Mouse (Mus musculus) heart, embryonic 16.5 days (tissue): Measurements from ENCODE around the gene Ngly1. TPM values are rescaled to one million over a fixed set of nuclear protein-coding genes. Genes with fewer than 3 reads are reported as not detected.

ENCODE experiments used
- ATAC-seq: fragments of 200-750 bp; cut with Nextera tagmentation; replicated peaks from 2 replicates; pipeline ENCODE4 v1.8.0; 2017; ENCODE audit warnings: moderate number of reproducible peaks; ENCODE audit not compliant: insufficient read depth, low FRiP score; ENCODE audit errors: extremely low read depth
- H3K27ac ChIP-seq: fragments of 300-500 bp; sonication (generic); 2 replicates; pipeline ENCODE4 v1.5.1; 2014; ENCODE audit warnings: mild to moderate bottlenecking, low read length, control low read depth, moderate library complexity
- H3K27me3 ChIP-seq: fragments of 300-500 bp; sonication (generic); 2 replicates; pipeline ENCODE4 v1.6.1; 2014; ENCODE audit warnings: low read length, mixed read lengths; ENCODE audit not compliant: control insufficient read depth, insufficient read depth
- H3K36me3 ChIP-seq: fragments of 300-500 bp; sonication (generic); 2 replicates; pipeline ENCODE4 v1.6.1; 2014; ENCODE audit not compliant: control insufficient read depth, insufficient read depth
- H3K4me1 ChIP-seq: fragments of 300-500 bp; sonication (generic); 2 replicates; pipeline ENCODE4 v1.6.1; 2014; ENCODE audit warnings: low read length, mixed read lengths; ENCODE audit not compliant: control insufficient read depth, insufficient read depth
- H3K4me2 ChIP-seq: fragments of 300-500 bp; sonication (generic); 2 replicates; pipeline ENCODE4 v1.6.1; 2014; ENCODE audit warnings: low read depth, mild to moderate bottlenecking, control low read depth, low read length
- H3K4me3 ChIP-seq: fragments of 300-500 bp; sonication (generic); 2 replicates; pipeline ENCODE4 v1.5.1; 2014; ENCODE audit warnings: mild to moderate bottlenecking, control low read depth, low read length
- H3K9ac ChIP-seq: fragments of 300-500 bp; sonication (generic); 2 replicates; pipeline ENCODE4 v1.6.1; 2014; ENCODE audit warnings: low read length, control low read depth
- H3K9me3 ChIP-seq: fragments of 300-500 bp; sonication (generic); replicated peaks from 2 replicates; pipeline ENCODE4 v1.6.1; 2016; ENCODE audit warnings: low read length; ENCODE audit not compliant: control insufficient read depth
- WGBS: fragments of 180-500 bp; shearing (Covaris S2); extraction: QIAGEN DNeasy Blood & Tissue Kit; methylation state at CpG from one replicate; pipeline ENCODE4 v1.1.7; 2014; 5-methylcytosine and 5-hydroxymethylcytosine counted together
- polyA plus RNA-seq: library from polyadenylated mRNA; unstranded; fragments of >200 nt; fragmentation: Nextera tagmentation; extraction: Ambion mirVana; gene quantifications from 2 replicates; pipeline ENCODE4 v1.2.1, GENCODE M21; 2015

Ngly1 gene
- polyA plus RNA-seq, 1 experiment from 2014 or later, result 32.7 TPM

DNA sequence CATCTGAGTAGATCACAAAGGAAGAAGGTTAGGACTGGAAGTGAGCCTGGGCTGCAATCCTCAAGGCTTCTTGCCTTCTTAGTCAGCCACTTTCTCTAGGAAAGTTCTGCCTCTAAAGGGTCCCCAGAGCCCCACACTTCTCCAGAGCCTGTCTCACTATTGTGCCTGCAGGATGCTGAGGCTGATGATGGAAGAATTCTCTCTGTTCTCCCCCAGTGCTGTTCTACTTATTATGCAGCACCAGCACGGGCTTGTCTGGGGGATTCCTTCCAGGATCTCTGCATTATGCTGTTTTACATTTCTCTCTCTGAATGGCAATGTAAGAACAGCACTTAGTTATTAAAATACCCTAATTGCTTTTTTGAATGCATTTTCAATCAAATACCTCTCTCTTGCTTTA, 15.6 kb upstream of the Ngly1 start:
- Histone ChIP-seq H3K4me1 (no peaks in the 10 kb centered on the region), H3K4me3 (no peak overlapping the region), H3K9ac (no peak overlapping the region), H3K36me3 (no peaks in the 10 kb centered on the region), H3K27me3 (no peaks in the 10 kb centered on the region), H3K27ac (no peak overlapping the region), H3K9me3 (peaks cover 4% of the 10 kb centered on the region; the same call in 1 of the 2 replicates), H3K4me2 (no peak overlapping the region)
- no peak for ATAC-seq
- WGBS, result 29% methylated on average over 1 of the region's 1 CpGs

DNA sequence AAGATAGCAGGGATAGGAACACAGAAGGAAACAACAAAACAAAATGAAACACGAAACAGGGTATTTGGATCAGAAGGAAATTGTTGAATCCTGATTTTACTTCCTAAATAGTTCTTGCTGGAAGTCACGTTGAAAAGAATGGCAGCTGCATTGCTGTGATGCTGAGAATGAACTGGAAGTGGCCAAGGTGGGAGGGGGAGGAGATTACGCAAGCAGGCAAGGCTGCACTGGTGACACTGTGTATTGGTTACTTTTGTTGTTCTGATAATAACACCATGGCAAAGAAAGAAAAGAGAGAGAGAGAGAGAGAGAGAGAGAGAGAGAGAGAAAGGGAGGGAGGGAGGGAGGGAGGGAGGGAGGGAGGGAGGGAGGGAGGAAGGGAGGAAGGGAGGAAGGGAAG, 12.6 kb upstream of the Ngly1 start:
- WGBS, result 67% methylated on average over 3 of the region's 3 CpGs
- Histone ChIP-seq H3K27ac (no peak overlapping the region), H3K36me3 (0 out of 2 replicates have a peak, but pooled peaks cover 3% of the 10 kb centered on the region), H3K4me2 (no peak overlapping the region), H3K9me3 (peaks cover 4% of the 10 kb centered on the region; the same call in 1 of the 2 replicates), H3K9ac (no peak overlapping the region), H3K4me3 (no peak overlapping the region), H3K27me3 (no peaks in the 10 kb centered on the region), H3K4me1 (no peaks in the 10 kb centered on the region)
- ATAC-seq, result no peak

GRCm38 (mm10) chr14:16242193-16242815, 6.8 kb upstream of the Ngly1 start:
- Histone ChIP-seq H3K4me2 (peak overlapping the region; percentile 76), H3K27ac (no peak overlapping the region; the same call in 1 of the 2 replicates), H3K36me3 (0 out of 2 replicates have a peak, but pooled peaks cover 3% of the 10 kb centered on the region), H3K4me3 (peak overlapping the region; percentile 77), H3K27me3 (no peaks in the 10 kb centered on the region), H3K4me1 (peaks cover 10% of the 10 kb centered on the region), H3K9me3 (peaks cover 2% of the 10 kb centered on the region; the same call in 1 of the 2 replicates), H3K9ac (peak overlapping the region; percentile 87)
- 94% methylated on average over 10 of the region's 10 CpGs for WGBS
- ATAC-seq, result no peak

DNA sequence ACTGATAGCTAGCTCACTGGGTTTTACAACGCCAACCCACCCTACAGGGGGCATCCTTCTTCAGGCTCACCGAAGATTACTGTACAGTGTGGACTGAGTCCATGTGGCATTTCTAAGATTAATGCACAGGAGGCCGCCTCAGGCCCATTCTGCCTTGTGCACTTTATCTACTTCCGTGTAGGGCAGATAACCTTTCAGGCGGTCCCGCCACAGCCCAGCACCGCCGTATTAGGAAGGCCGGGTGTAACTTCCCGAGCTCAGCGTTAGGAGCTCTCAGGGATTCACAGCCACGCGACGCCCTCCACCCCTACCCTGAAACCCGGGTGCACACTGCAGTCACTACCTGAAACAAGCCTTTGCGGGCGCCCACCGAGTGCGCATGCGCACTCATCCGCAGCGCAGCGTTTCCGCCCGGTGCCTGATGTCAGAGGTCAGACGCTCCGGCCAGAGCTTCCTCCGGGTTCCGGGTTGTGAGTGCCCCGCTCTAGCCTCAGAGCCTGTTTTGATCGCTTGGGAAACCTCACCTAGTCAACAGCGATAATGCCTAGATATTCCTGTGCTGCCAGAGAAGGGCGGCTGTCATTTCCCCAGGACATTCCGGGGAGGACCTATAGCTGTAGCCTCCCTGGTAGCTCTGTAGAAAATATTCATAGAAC, 6.0 kb upstream of the Ngly1 start:
- WGBS, result under 1% methylated on average over 34 of the region's 34 CpGs
- Histone ChIP-seq H3K9ac (peak overlapping the region; percentile 87), H3K4me3 (peak overlapping the region; percentile 77), H3K4me2 (peak overlapping the region; percentile 76), H3K27ac (peak overlapping the region; percentile 83), H3K9me3 (no peaks in the 10 kb centered on the region), H3K4me1 (peaks cover 10% of the 10 kb centered on the region), H3K36me3 (0 out of 2 replicates have a peak, but pooled peaks cover 3% of the 10 kb centered on the region), H3K27me3 (no peaks in the 10 kb centered on the region)
- peak; percentile 91 for ATAC-seq

DNA sequence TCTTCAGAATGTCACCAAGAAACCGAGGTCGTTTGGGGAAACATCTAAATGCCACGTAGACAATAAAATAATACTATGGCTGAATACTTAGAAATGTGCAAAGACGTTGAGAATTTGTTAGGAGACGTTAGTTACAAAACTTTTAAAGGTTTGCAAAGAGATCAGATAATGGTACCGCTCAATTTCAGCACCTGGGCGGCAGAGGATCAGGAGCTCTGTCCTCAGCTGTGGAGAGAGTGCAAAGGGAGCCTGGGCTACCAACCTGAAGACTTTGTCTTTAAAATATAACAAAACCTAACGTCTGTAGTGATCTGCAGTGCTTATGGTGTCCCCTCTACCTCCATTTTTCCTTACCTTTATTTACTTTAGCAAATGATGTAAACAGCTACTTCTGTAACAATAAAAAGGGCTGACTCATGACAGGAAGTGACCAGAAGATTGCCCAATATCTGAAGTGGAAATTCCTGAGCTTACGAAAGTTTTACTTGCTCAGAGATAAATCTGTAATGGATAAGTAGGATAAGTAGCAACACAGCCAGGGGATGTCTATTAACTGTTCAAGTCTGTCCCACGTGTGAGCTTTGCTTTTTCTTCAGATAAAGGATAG, 5.4 kb upstream of the Ngly1 start:
- 8% methylated on average over 10 of the region's 10 CpGs for WGBS
- Histone ChIP-seq H3K4me3 (peak overlapping the region; percentile 77), H3K4me2 (peak overlapping the region; percentile 76), H3K27ac (peak overlapping the region; percentile 83), H3K9me3 (no peaks in the 10 kb centered on the region), H3K9ac (peak overlapping the region; percentile 87), H3K36me3 (0 out of 2 replicates have a peak, but pooled peaks cover 3% of the 10 kb centered on the region), H3K27me3 (no peaks in the 10 kb centered on the region), H3K4me1 (peaks cover 13% of the 10 kb centered on the region)
- ATAC-seq, result no peak

GRCm38 (mm10) chr14:16244370-16244769, 4.7 kb upstream of the Ngly1 start:
- Histone ChIP-seq H3K4me1 (peaks cover 13% of the 10 kb centered on the region), H3K9me3 (no peaks in the 10 kb centered on the region), H3K27ac (no peak overlapping the region), H3K27me3 (no peaks in the 10 kb centered on the region), H3K4me2 (peak overlapping the region; percentile 76; the same call in 1 of the 2 replicates), H3K9ac (0 out of 2 replicates have a peak overlapping the region, but pooled peaks have one; percentile 28), H3K4me3 (no peak overlapping the region), H3K36me3 (0 out of 2 replicates have a peak, but pooled peaks cover 3% of the 10 kb centered on the region)
- 72% methylated on average over 2 of the region's 2 CpGs for WGBS
- ATAC-seq, result no peak

DNA sequence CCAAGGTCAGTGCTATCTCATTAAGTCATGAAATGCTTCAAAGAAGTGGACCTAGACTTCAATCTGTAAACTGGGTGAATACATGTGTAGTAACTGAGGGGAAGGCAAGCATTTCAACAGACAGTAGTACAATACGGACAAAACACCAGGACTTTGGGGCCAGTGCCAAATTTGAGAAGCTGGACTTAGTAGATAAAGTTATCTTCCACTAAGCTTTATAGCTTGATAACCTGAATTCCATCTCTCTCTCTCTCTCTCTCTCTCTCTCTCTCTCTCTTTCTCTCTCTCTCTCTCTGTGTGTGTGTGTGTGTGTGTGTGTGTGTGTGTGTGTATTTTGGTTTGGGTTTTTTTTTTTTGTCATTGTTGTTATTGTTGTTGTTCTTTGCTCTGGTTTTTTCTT, 4.0 kb upstream of the Ngly1 start:
- Histone ChIP-seq H3K27me3 (no peaks in the 10 kb centered on the region), H3K4me1 (peaks cover 17% of the 10 kb centered on the region), H3K27ac (no peak overlapping the region), H3K4me2 (no peak overlapping the region), H3K9ac (no peak overlapping the region), H3K36me3 (0 out of 2 replicates have a peak, but pooled peaks cover 3% of the 10 kb centered on the region), H3K9me3 (no peaks in the 10 kb centered on the region), H3K4me3 (no peak overlapping the region)
- WGBS, result 26% methylated on average over 1 of the region's 1 CpGs
- no peak for ATAC-seq

DNA sequence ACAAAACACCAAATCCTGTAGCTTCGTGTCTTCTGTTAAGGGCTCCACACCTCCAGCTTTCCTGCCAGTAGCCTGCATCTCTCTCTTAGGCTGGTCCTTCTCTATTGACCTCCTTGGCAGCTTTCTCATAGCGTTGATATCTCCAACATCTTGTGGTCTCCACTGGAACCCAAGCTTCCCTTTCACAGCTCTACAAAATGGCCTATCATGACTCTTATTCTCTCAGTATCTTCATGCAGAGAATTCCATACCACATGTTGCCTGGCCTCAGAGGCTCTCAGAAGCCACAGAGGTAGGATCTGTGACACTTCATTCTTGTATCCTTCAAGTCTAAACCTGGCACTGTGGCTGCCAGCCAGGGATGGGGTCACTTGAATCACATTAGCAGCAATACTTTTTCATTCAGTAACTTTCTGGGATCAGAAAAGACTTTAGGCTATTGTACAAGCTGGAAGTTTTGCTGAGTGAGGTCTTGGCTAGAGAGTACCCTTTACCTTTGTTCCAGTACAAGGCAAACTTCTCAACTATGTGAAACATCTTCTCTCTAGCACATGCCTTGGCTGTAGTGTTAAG, 2.7 kb upstream of the Ngly1 start:
- H3K36me3 ChIP-seq, result no peaks in the 10 kb centered on the region
- H3K27me3 ChIP-seq, result no peaks in the 10 kb centered on the region
- no peaks in the 10 kb centered on the region for H3K9me3 ChIP-seq
- no peak overlapping the region for H3K4me3 ChIP-seq
- no peak for ATAC-seq
- no peak overlapping the region for H3K9ac ChIP-seq
- no peak overlapping the region for H3K27ac ChIP-seq
- no peak overlapping the region for H3K4me2 ChIP-seq
- WGBS, result 73% methylated on average over 2 of the region's 2 CpGs
- H3K4me1 ChIP-seq, result peaks cover 21% of the 10 kb centered on the region
